Mouse (Mus musculus): ENCODE data around the gene 4930550C14Rik. TPM values are rescaled to one million over a fixed set of nuclear protein-coding genes. Genes with fewer than 3 reads are reported as not detected.

The 4930550C14Rik gene
- 0.18 and 0.26 TPM in 2 replicates for total RNA-seq (2014; rRNA removed)
- 0.49 and 0.59 TPM in 2 replicates for polyA plus RNA-seq (2015; fragmentation: Nextera tagmentation; extraction: Ambion mirVana)

DNA sequence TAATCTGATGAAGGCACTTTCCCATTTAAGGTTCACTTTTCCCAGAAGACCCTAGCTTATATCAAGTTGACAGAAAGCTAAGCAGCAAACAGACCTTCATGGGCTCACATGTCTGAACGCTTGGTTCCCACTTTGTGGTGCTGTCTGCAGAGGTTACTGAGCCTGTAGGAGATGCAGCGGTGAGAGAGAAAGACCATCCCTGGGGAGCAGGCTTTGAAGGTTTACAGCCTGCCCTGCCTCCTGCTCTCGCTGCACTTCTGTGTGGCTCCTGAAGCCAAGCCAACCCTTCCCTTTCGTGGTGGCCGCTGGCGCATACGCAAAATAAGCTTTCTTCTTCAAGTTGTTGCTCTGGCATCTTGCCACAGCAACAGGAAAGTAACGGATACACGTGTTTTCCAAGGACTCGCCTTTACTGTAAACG lies at the start of gene 4930550C14Rik:
Gene 4930550C14Rik, plus strand, starts transcription at position 35 of the 421 bp plus-strand sequence.
- Histone ChIP-seq H3K4me3 (ENCODE audit: low read length) (0 out of 2 replicates have a peak within 1 kb of the TSS, but pooled peaks have one; percentile 5), H3K9me3 (ENCODE audit: low read length) (no peaks in the 10 kb centered on the region), H3K4me2 (ENCODE audit: low read depth, low read length) (peak within 1 kb of the TSS; percentile 44), H3K9ac (replicated peaks; ENCODE audit: low read length) (no peak within 1 kb of the TSS), H3K4me1 (ENCODE audit: insufficient read depth, low read length) (peaks cover 5% of the 10 kb centered on the region; the same call in 1 of the 2 replicates), H3K27ac (peak within 1 kb of the TSS; percentile 50; the same call in 1 of the 2 replicates), H3K36me3 (ENCODE audit: insufficient read depth, low read length) (no peaks in the 10 kb centered on the region), H3K27me3 (ENCODE audit: insufficient read depth, low read length) (no peaks in the 10 kb centered on the region)
- DNase-seq (ENCODE audit: low spot score): peak; percentile 73
- no peak for ATAC-seq
- no peak for TF ChIP-seq CTCF (IDR thresholded peaks at IDR 0.05; ENCODE audit: low read depth)
- WGBS: 10% methylated on average over 11 of the region's 11 CpGs

DNA sequence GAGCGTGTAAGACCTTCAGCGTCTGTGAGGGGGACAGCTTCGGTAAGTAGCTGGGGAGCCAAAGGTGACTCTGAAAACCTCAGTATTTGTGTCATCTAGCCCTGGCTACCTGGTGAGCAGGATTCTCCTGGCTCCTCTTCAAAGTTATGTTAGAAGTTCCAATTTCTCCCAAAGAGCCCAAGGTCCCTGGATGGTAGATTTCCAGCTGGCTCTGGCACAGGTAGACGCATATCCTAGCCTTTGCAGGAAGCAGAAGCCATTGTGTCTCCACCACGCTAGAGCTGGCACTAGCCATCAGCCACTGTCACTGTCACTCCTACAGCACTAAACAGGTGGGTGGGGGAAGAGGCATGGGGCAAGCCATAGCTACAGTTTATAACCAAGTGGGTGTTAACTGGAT lies 49.0 kb upstream of the 4930550C14Rik start:
- H3K9me3 ChIP-seq (ENCODE audit: low read length): 0 out of 2 replicates have a peak, but pooled peaks cover 4% of the 10 kb centered on the region
- no peaks in the 10 kb centered on the region for H3K27me3 ChIP-seq (ENCODE audit: insufficient read depth, low read length)
- H3K9ac ChIP-seq (replicated peaks; ENCODE audit: low read length): no peak overlapping the region
- no peak overlapping the region for H3K4me3 ChIP-seq (ENCODE audit: low read length)
- no peak for ATAC-seq
- H3K27ac ChIP-seq: no peak overlapping the region
- no peaks in the 10 kb centered on the region for H3K36me3 ChIP-seq (ENCODE audit: insufficient read depth, low read length)
- TF ChIP-seq CTCF (IDR thresholded peaks at IDR 0.05; ENCODE audit: low read depth): no peak
- H3K4me2 ChIP-seq (ENCODE audit: low read depth, low read length): no peak overlapping the region
- 85% methylated on average over 5 of the region's 5 CpGs for WGBS
- no peak for DNase-seq (ENCODE audit: low spot score)
- H3K4me1 ChIP-seq (ENCODE audit: insufficient read depth, low read length): no peaks in the 10 kb centered on the region

DNA sequence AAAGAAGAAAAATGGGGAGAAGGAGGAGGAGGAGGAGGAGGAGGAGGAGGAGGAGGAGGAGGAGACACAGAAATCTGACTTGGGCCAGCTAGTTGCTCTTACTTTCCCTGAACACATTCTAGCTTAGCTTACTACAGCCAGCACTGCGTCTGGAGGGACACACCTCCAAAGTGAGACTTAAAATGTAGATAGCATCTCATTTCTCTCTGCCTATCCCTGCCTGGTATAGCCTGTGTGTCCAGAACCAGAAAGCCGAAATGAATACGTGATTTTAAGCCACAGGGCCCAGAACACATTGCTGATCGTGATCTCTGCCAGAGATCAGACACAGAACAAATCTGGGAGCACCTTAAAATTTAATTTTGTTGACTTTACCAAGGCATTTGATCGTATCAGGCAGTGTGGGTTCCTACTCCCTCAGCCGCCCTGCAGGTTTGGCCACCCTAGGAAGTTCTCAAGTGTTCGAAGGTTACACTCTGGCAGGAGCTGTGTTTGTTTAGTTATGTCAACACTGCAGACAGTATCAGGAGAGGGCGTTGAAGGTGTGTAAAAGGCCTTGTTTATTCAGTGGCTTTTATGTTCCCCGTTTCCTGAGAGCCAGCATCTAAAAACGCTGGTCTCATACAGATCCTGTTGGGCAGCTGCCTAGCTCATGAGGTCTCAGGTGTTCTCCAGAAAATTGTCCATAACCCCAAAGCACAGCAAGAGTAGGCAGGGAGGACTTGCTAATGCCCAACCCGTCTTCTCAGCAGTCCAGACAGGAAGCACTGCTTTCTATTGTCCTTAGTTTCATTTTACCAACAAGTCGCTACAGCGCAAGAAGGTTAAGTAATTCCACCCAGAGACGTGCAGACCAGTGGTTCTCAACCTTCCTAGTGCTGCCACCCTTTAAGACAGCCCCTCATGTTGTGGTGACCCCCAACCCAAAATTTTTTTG lies 45.6 kb upstream of the 4930550C14Rik start:
- Histone ChIP-seq H3K4me3 (ENCODE audit: low read length) (no peak overlapping the region), H3K27me3 (ENCODE audit: insufficient read depth, low read length) (no peaks in the 10 kb centered on the region), H3K36me3 (ENCODE audit: insufficient read depth, low read length) (no peaks in the 10 kb centered on the region), H3K27ac (no peak overlapping the region), H3K9ac (replicated peaks; ENCODE audit: low read length) (no peak overlapping the region), H3K4me2 (ENCODE audit: low read depth, low read length) (no peak overlapping the region), H3K4me1 (ENCODE audit: insufficient read depth, low read length) (no peaks in the 10 kb centered on the region), H3K9me3 (ENCODE audit: low read length) (no peaks in the 10 kb centered on the region)
- ATAC-seq: no peak
- TF ChIP-seq CTCF (IDR thresholded peaks at IDR 0.05; ENCODE audit: low read depth): no peak
- no peak for DNase-seq (ENCODE audit: low spot score)
- WGBS: 74% methylated on average over 14 of the region's 14 CpGs

DNA sequence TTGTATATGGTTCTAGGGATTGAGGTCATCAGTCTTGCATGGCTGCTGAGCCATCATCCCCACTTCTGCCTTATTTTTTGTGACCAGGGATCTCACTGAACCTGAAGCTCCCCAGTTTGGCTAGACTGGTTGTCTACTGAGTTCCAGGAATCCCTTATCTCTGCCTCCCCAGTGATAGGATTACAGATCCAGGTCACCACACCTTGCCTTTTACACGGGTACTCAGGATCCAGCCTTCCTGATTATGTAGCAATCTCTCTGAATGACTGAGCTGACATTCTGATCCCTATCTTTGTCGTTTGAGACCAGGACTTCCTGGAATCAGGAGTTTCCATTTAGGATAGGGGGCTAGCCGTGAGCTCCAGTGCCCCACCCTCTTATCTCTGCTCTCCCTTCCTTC lies 30.8 kb upstream of the 4930550C14Rik start:
- Histone ChIP-seq H3K27me3 (ENCODE audit: insufficient read depth, low read length) (no peaks in the 10 kb centered on the region), H3K36me3 (ENCODE audit: insufficient read depth, low read length) (no peaks in the 10 kb centered on the region), H3K9me3 (ENCODE audit: low read length) (no peaks in the 10 kb centered on the region), H3K4me3 (ENCODE audit: low read length) (no peak overlapping the region), H3K4me1 (ENCODE audit: insufficient read depth, low read length) (no peaks in the 10 kb centered on the region), H3K4me2 (ENCODE audit: low read depth, low read length) (no peak overlapping the region), H3K9ac (replicated peaks; ENCODE audit: low read length) (no peak overlapping the region), H3K27ac (no peak overlapping the region)
- DNase-seq (ENCODE audit: low spot score) (no peak), ATAC-seq (no peak)
- no peak for TF ChIP-seq CTCF (IDR thresholded peaks at IDR 0.05; ENCODE audit: low read depth)
- 83% methylated on average over 3 of the region's 3 CpGs for WGBS

DNA sequence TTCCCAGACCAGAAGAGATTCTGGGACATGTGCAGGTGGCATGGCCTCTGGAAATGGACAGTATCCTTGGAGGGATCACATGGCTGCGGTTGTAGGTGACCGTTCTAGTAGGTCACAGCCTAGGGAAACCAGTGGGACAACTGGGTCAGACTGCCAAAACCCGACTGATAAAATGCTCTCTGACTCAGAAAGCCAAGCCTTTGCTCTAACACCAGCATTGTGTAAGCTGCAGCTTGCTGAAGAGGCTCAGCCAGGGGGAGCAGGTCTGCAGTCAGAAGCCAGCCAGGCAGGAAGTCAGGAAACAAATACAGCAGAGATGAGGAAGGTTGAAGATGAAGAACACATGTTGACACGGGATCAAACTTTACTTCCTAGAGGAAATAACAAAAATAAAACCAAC lies 26.2 kb upstream of the 4930550C14Rik start:
- Histone ChIP-seq H3K27me3 (ENCODE audit: insufficient read depth, low read length) (no peaks in the 10 kb centered on the region), H3K27ac (no peak overlapping the region), H3K36me3 (ENCODE audit: insufficient read depth, low read length) (no peaks in the 10 kb centered on the region), H3K9me3 (ENCODE audit: low read length) (no peaks in the 10 kb centered on the region), H3K4me1 (ENCODE audit: insufficient read depth, low read length) (no peaks in the 10 kb centered on the region), H3K9ac (replicated peaks; ENCODE audit: low read length) (no peak overlapping the region), H3K4me2 (ENCODE audit: low read depth, low read length) (no peak overlapping the region), H3K4me3 (ENCODE audit: low read length) (no peak overlapping the region)
- DNase-seq (ENCODE audit: low spot score) (no peak), ATAC-seq (no peak)
- 74% methylated on average over 4 of the region's 4 CpGs for WGBS
- 0 out of 2 replicates have a peak, but pooled peaks have one; percentile 13 for TF ChIP-seq CTCF (IDR thresholded peaks at IDR 0.05; ENCODE audit: low read depth)

DNA sequence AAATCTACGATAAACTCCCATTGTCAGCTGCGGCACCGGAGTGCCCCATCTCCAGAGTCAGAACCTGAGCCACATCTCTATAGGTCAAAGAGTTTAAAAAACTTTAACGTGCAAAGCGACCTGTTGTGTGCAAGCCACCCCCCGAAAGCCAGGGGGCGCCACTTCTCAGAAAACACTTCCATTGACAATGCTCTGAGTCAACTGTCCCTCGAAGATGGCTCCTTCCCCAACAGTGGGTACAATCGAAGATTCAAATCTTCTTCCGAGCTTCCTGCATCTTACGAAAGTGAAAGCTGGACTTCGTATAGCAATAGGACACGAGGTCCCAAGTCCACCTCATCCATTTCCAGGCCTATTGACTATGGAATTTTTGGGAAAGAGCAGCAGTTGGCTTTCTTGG lies 25.3 kb upstream of the 4930550C14Rik start:
- Histone ChIP-seq H3K4me2 (ENCODE audit: low read depth, low read length) (no peak overlapping the region), H3K27me3 (ENCODE audit: insufficient read depth, low read length) (no peaks in the 10 kb centered on the region), H3K9ac (replicated peaks; ENCODE audit: low read length) (no peak overlapping the region), H3K36me3 (ENCODE audit: insufficient read depth, low read length) (no peaks in the 10 kb centered on the region), H3K9me3 (ENCODE audit: low read length) (no peaks in the 10 kb centered on the region), H3K4me3 (ENCODE audit: low read length) (no peak overlapping the region), H3K4me1 (ENCODE audit: insufficient read depth, low read length) (no peaks in the 10 kb centered on the region), H3K27ac (no peak overlapping the region)
- DNase-seq (ENCODE audit: low spot score) (no peak), ATAC-seq (no peak)
- TF ChIP-seq CTCF (IDR thresholded peaks at IDR 0.05; ENCODE audit: low read depth): peak; percentile 22; the same call in 1 of the 2 replicates
- 84% methylated on average over 13 of the region's 13 CpGs for WGBS
